Mouse (Mus musculus): ENCODE data around the gene Tvp23a. TPM values are rescaled to one million over a fixed set of nuclear protein-coding genes. Genes with fewer than 3 reads are reported as not detected.

Gene Tvp23a
- polyA plus RNA-seq, 1 experiment from 2014 or later = 6.5 TPM

DNA sequence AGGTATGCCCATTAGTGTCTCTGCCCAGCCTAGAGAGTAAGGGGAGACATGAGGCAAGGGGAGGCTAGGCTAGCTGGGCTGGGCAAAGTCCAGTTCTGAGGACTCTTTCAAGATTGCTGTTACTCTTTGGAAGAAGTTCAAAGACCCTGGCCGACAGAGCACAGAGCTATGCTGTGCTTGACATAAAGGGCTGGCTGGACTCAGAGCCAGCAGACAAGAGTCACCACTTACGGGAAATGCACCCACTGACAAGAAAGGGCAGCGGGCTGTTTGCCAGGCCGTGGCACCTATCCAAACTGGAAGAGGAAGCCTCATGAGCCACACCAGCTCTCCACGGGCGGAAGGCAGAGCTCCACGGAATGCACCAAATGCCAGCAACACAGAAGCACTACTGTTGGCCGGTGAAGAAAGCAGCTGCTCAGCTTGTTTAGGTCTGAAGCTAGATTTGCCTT, 5.3 kb upstream of the Tvp23a start:
- 50% methylated on average over 8 of the region's 8 CpGs for WGBS
- H3K27me3 ChIP-seq (replicated peaks) = no peaks in the 10 kb centered on the region
- no peaks in the 10 kb centered on the region for H3K9me3 ChIP-seq (replicated peaks)
- H3K36me3 ChIP-seq = no peaks in the 10 kb centered on the region
- H3K27ac ChIP-seq (ENCODE audit: poor library complexity, severe bottlenecking) = peak overlapping the region; percentile 29; the same call in 1 of the 2 replicates
- no peak overlapping the region for H3K4me3 ChIP-seq
- 0 out of 2 replicates have a peak, but pooled peaks have one; percentile 72 for ATAC-seq (ENCODE audit: insufficient number of reproducible peaks, low FRiP score)
- H3K4me1 ChIP-seq (replicated peaks) = peaks cover 14% of the 10 kb centered on the region
- no peak overlapping the region for H3K9ac ChIP-seq
- no peak overlapping the region for H3K4me2 ChIP-seq

GRCm38 (mm10) chr16:10451906-10452305, 4.7 kb upstream of the Tvp23a start:
- Histone ChIP-seq H3K9ac (no peak overlapping the region), H3K4me3 (no peak overlapping the region), H3K27ac (ENCODE audit: poor library complexity, severe bottlenecking) (peak overlapping the region; percentile 29; the same call in 1 of the 2 replicates), H3K9me3 (replicated peaks) (no peaks in the 10 kb centered on the region), H3K27me3 (replicated peaks) (no peaks in the 10 kb centered on the region), H3K36me3 (no peaks in the 10 kb centered on the region), H3K4me1 (replicated peaks) (peaks cover 19% of the 10 kb centered on the region), H3K4me2 (no peak overlapping the region)
- WGBS = 75% methylated on average over 2 of the region's 2 CpGs
- ATAC-seq (ENCODE audit: insufficient number of reproducible peaks, low FRiP score) = no peak

GRCm38 (mm10) chr16:10448931-10449330, 1.8 kb upstream of the Tvp23a start:
- no peak for ATAC-seq (ENCODE audit: insufficient number of reproducible peaks, low FRiP score)
- no peaks in the 10 kb centered on the region for H3K36me3 ChIP-seq
- H3K9ac ChIP-seq = no peak overlapping the region
- no peak overlapping the region for H3K4me3 ChIP-seq
- no peak overlapping the region for H3K4me2 ChIP-seq
- H3K9me3 ChIP-seq (replicated peaks) = no peaks in the 10 kb centered on the region
- H3K27me3 ChIP-seq (replicated peaks) = no peaks in the 10 kb centered on the region
- H3K4me1 ChIP-seq (replicated peaks) = peaks cover 25% of the 10 kb centered on the region
- WGBS = 84% methylated on average over 9 of the region's 9 CpGs
- H3K27ac ChIP-seq (ENCODE audit: poor library complexity, severe bottlenecking) = no peak overlapping the region

DNA sequence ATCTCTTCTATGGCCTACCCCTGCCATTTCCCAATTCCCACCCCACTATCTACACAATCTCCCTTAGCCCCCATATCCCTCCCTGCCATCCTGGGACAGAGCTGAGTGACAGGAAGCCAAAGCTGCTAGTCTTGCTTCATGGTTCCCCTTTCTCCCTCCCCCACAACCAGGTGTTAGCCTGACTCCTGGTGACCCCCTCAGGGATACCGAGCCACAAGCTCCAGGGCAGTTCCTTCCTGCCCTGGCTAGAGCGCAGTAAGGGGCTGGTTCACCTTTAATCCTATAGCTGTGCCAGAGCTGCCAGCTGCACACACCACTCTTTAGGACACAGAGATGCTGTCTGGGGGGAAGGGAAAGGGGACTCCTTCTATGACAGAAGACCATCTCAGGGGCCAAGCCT, 619 bp upstream of the Tvp23a start:
- peak overlapping the region; percentile 37 for H3K4me3 ChIP-seq
- WGBS = 71% methylated on average over 2 of the region's 2 CpGs
- no peak for ATAC-seq (ENCODE audit: insufficient number of reproducible peaks, low FRiP score)

GRCm38 (mm10) chr16:10446573-10447263, 444 bp downstream of the Tvp23a start:
- H3K4me2 ChIP-seq = peak overlapping the region; percentile 69
- peak overlapping the region; percentile 59 for H3K9ac ChIP-seq
- WGBS = 32% methylated on average over 13 of the region's 13 CpGs
- H3K4me3 ChIP-seq = peak overlapping the region; percentile 37
- H3K4me1 ChIP-seq (replicated peaks) = peaks cover 19% of the 10 kb centered on the region
- no peaks in the 10 kb centered on the region for H3K27me3 ChIP-seq (replicated peaks)
- no peaks in the 10 kb centered on the region for H3K9me3 ChIP-seq (replicated peaks)
- H3K27ac ChIP-seq (ENCODE audit: poor library complexity, severe bottlenecking) = no peak overlapping the region
- ATAC-seq (ENCODE audit: insufficient number of reproducible peaks, low FRiP score) = no peak
- H3K36me3 ChIP-seq = no peaks in the 10 kb centered on the region

More for the DNA sequence above, 619 bp upstream of the Tvp23a start:
- peak overlapping the region; percentile 69 for H3K4me2 ChIP-seq
- H3K9ac ChIP-seq = peak overlapping the region; percentile 59; the same call in 1 of the 2 replicates
- no peaks in the 10 kb centered on the region for H3K27me3 ChIP-seq (replicated peaks)
- peaks cover 25% of the 10 kb centered on the region for H3K4me1 ChIP-seq (replicated peaks)
- no peaks in the 10 kb centered on the region for H3K9me3 ChIP-seq (replicated peaks)
- H3K27ac ChIP-seq (ENCODE audit: poor library complexity, severe bottlenecking) = no peak overlapping the region
- H3K36me3 ChIP-seq = no peaks in the 10 kb centered on the region

- no peaks in the 10 kb centered on the region for H3K27me3 ChIP-seq (replicated peaks)
- no peak overlapping the region for H3K9ac ChIP-seq
- ATAC-seq (ENCODE audit: insufficient number of reproducible peaks, low FRiP score) = no peak
Observed at GRCm38 (mm10) chr16:10443723-10444122, 3.4 kb downstream of the Tvp23a start.

GRCm38 (mm10) chr16:10441761-10442160, 5.4 kb downstream of the Tvp23a start:
- H3K36me3 ChIP-seq = no peaks in the 10 kb centered on the region
- no peak overlapping the region for H3K9ac ChIP-seq
- H3K4me3 ChIP-seq = no peak overlapping the region
- no peak overlapping the region for H3K27ac ChIP-seq (ENCODE audit: poor library complexity, severe bottlenecking)
- H3K9me3 ChIP-seq (replicated peaks) = no peaks in the 10 kb centered on the region
- WGBS = 80% methylated on average over 4 of the region's 4 CpGs
- no peak for ATAC-seq (ENCODE audit: insufficient number of reproducible peaks, low FRiP score)
- no peaks in the 10 kb centered on the region for H3K27me3 ChIP-seq (replicated peaks)
- no peak overlapping the region for H3K4me2 ChIP-seq
- peaks cover 5% of the 10 kb centered on the region; the same call in 1 of the 2 replicates for H3K4me1 ChIP-seq (replicated peaks)

More at GRCm38 (mm10) chr16:10443723-10444122, 3.4 kb downstream of the Tvp23a start:
- Histone ChIP-seq H3K27ac (ENCODE audit: poor library complexity, severe bottlenecking) (no peak overlapping the region), H3K4me3 (no peak overlapping the region), H3K9me3 (replicated peaks) (no peaks in the 10 kb centered on the region), H3K4me1 (replicated peaks) (peaks cover 15% of the 10 kb centered on the region), H3K4me2 (no peak overlapping the region), H3K36me3 (no peaks in the 10 kb centered on the region)

DNA sequence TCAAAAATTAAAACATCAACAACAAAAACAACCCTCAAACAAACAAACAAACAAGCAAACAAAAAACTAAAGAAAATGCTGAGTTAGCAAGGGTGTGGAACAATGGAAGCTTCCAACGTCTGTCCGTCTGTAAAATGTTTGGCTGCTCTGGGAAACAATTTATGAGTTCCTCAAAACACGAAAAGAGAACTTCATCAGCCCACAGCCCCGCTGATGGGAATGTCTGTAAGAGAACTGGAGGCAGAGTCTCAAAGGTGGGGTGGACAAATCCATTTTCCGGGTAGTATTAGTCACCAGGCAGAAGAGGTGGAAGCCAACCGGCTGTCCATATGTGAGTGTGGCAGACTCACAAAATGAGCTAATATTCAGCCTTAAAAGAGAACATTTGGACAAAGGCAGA, 5.8 kb downstream of the Tvp23a start:
- 83% methylated on average over 6 of the region's 6 CpGs for WGBS
- no peaks in the 10 kb centered on the region for H3K27me3 ChIP-seq (replicated peaks)
- H3K4me2 ChIP-seq = no peak overlapping the region
- no peak overlapping the region for H3K9ac ChIP-seq
- no peak overlapping the region for H3K4me3 ChIP-seq
- no peak for ATAC-seq (ENCODE audit: insufficient number of reproducible peaks, low FRiP score)
- no peaks in the 10 kb centered on the region for H3K36me3 ChIP-seq
- peaks cover under 1% of the 10 kb centered on the region; the same call in 1 of the 2 replicates for H3K4me1 ChIP-seq (replicated peaks)
- no peaks in the 10 kb centered on the region for H3K9me3 ChIP-seq (replicated peaks)
- no peak overlapping the region for H3K27ac ChIP-seq (ENCODE audit: poor library complexity, severe bottlenecking)

- H3K9ac ChIP-seq = no peak overlapping the region
- no peak overlapping the region for H3K4me2 ChIP-seq
- 80% methylated on average over 5 of the region's 5 CpGs for WGBS
- H3K4me1 ChIP-seq (replicated peaks) = no peaks in the 10 kb centered on the region
- no peaks in the 10 kb centered on the region for H3K27me3 ChIP-seq (replicated peaks)
- ATAC-seq (ENCODE audit: insufficient number of reproducible peaks, low FRiP score) = no peak
- no peaks in the 10 kb centered on the region for H3K36me3 ChIP-seq
- no peak overlapping the region for H3K27ac ChIP-seq (ENCODE audit: poor library complexity, severe bottlenecking)
- H3K9me3 ChIP-seq (replicated peaks) = no peaks in the 10 kb centered on the region
- no peak overlapping the region for H3K4me3 ChIP-seq
Observed at GRCm38 (mm10) chr16:10438055-10438454, 9.1 kb downstream of the Tvp23a start.

GRCm38 (mm10) chr16:10436166-10436565, 11.0 kb downstream of the Tvp23a start:
- Histone ChIP-seq H3K27ac (ENCODE audit: poor library complexity, severe bottlenecking) (no peak overlapping the region), H3K9me3 (replicated peaks) (no peaks in the 10 kb centered on the region), H3K4me3 (no peak overlapping the region), H3K27me3 (replicated peaks) (no peaks in the 10 kb centered on the region), H3K4me2 (no peak overlapping the region), H3K9ac (no peak overlapping the region), H3K36me3 (no peaks in the 10 kb centered on the region), H3K4me1 (replicated peaks) (no peaks in the 10 kb centered on the region)
- no peak for ATAC-seq (ENCODE audit: insufficient number of reproducible peaks, low FRiP score)
- 81% methylated on average over 6 of the region's 6 CpGs for WGBS

GRCm38 (mm10) chr16:10433344-10433743, 13.8 kb downstream of the Tvp23a start:
- 79% methylated on average over 5 of the region's 5 CpGs for WGBS
- no peaks in the 10 kb centered on the region for H3K36me3 ChIP-seq
- ATAC-seq (ENCODE audit: insufficient number of reproducible peaks, low FRiP score) = no peak

GRCm38 (mm10) chr16:10432387-10432786, 14.8 kb downstream of the Tvp23a start:
- Histone ChIP-seq H3K4me1 (replicated peaks) (no peaks in the 10 kb centered on the region), H3K27ac (ENCODE audit: poor library complexity, severe bottlenecking) (no peak overlapping the region), H3K4me3 (no peak overlapping the region), H3K4me2 (no peak overlapping the region), H3K9me3 (replicated peaks) (no peaks in the 10 kb centered on the region), H3K36me3 (no peaks in the 10 kb centered on the region), H3K27me3 (replicated peaks) (no peaks in the 10 kb centered on the region), H3K9ac (no peak overlapping the region)
- WGBS = 76% methylated on average over 4 of the region's 4 CpGs
- no peak for ATAC-seq (ENCODE audit: insufficient number of reproducible peaks, low FRiP score)

More at GRCm38 (mm10) chr16:10433344-10433743, 13.8 kb downstream of the Tvp23a start:
- Histone ChIP-seq H3K4me2 (no peak overlapping the region), H3K4me3 (no peak overlapping the region), H3K9ac (no peak overlapping the region), H3K9me3 (replicated peaks) (no peaks in the 10 kb centered on the region), H3K4me1 (replicated peaks) (no peaks in the 10 kb centered on the region), H3K27me3 (replicated peaks) (no peaks in the 10 kb centered on the region), H3K27ac (ENCODE audit: poor library complexity, severe bottlenecking) (no peak overlapping the region)

All from heart, embryonic 12.5 days (tissue).